Mouse (Mus musculus) forebrain, postnatal 0 days (tissue): ENCODE data around the gene Trim47. TPM values are rescaled to one million over a fixed set of nuclear protein-coding genes. Genes with fewer than 3 reads are reported as not detected.

Source experiments
- ATAC-seq: fragments of 200-750 bp; cut with Nextera tagmentation; 2 replicates; pipeline ENCODE4 v1.8.0; 2017; ENCODE audit warnings: mild to moderate bottlenecking, moderate library complexity
- DNase-seq: peaks from one replicate; pipeline ENCODE4 v3.0.0-alpha.2; 2015
- H3K27ac ChIP-seq: fragments of 300-500 bp; sonication (generic); 2 replicates; pipeline ENCODE4 v1.5.1; 2014; ENCODE audit warnings: low read depth, mild to moderate bottlenecking, antibody characterized with exemption, low read length, moderate library complexity, mixed read lengths
- H3K27me3 ChIP-seq: fragments of 300-500 bp; sonication (generic); 2 replicates; pipeline ENCODE4 v1.6.1; 2014; ENCODE audit warnings: mild to moderate bottlenecking, low read length, mixed read lengths; ENCODE audit not compliant: insufficient read depth
- H3K36me3 ChIP-seq: fragments of 300-500 bp; sonication (generic); 2 replicates; pipeline ENCODE4 v1.6.1; 2014; ENCODE audit warnings: mild to moderate bottlenecking, moderate library complexity; ENCODE audit not compliant: insufficient read depth
- H3K4me1 ChIP-seq: fragments of 300-500 bp; sonication (generic); 2 replicates; pipeline ENCODE4 v1.6.1; 2014; ENCODE audit warnings: antibody characterized with exemption; ENCODE audit not compliant: insufficient read depth
- H3K4me2 ChIP-seq: fragments of 300-500 bp; sonication (generic); 2 replicates; pipeline ENCODE4 v1.6.1; 2014; ENCODE audit warnings: low read depth, mild to moderate bottlenecking, moderate library complexity
- H3K4me3 ChIP-seq: fragments of 300-500 bp; sonication (generic); 2 replicates; pipeline ENCODE4 v1.5.1; 2014; ENCODE audit warnings: low read depth, low read length, mixed read lengths
- H3K9ac ChIP-seq: fragments of 300-500 bp; sonication (generic); 2 replicates; pipeline ENCODE4 v1.6.1; 2014; ENCODE audit warnings: mild to moderate bottlenecking
- H3K9me3 ChIP-seq: fragments of 300-500 bp; sonication (generic); 2 replicates; pipeline ENCODE4 v1.6.1; 2016; ENCODE audit warnings: low read length
- CTCF ChIP-seq: sonication (generic); IDR thresholded peaks from 2 replicates; pipeline ENCODE4 v1.5.1; 2016; ENCODE audit warnings: antibody characterized with exemption, control low read depth, low read depth
- WGBS: fragments of 180-500 bp; shearing (Covaris S2); extraction: QIAGEN DNeasy Blood & Tissue Kit; methylation state at CpG from one replicate; pipeline ENCODE4 v1.1.7; 2014; 5-methylcytosine and 5-hydroxymethylcytosine counted together
- polyA plus RNA-seq: library from polyadenylated mRNA; unstranded; fragments of >200 nt; fragmentation: Nextera tagmentation; extraction: Ambion mirVana; gene quantifications from 2 replicates; pipeline ENCODE4 v1.2.1, GENCODE M21; 2015
- total RNA-seq: library from RNA; depleted of rRNA; stranded (reverse); fragments of >200 nt; gene quantifications from 2 replicates; pipeline ENCODE4 v1.2.3, GENCODE M21; 2014

Gene Trim47
- total and polyA plus RNA-seq, 2 experiments from 2014 or later, result 7.8 to 13.0 TPM

DNA sequence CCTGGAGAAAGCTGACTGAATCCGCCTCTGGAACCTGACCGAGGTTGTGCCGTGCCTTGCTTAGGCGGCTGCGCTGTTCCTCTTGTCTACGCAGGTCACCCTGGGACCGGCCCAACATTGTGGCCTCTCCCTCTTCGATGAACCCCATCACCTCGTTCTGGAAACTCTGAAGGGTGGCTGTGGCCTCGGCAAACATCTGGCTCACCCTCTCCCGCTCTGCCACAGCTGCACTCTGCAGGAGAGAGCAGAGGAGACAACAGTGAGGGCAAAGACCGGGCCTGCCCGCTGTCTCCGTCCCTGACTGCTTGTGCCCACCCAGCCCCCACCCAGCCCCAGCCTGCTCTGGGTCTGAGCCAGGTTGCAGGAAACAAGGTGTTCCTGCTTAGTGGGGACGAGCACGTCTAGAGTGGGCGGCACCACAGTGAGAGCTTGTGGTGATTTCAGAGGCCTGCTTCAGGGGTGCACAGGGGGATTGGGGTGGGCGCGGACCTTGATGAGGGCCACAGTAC, 19.2 kb downstream of the Trim47 start:
- ATAC-seq (no peak), DNase-seq (no peak)
- Histone ChIP-seq H3K27ac (no peak overlapping the region), H3K36me3 (no peaks in the 10 kb centered on the region), H3K27me3 (peaks cover 42% of the 10 kb centered on the region), H3K4me2 (peak overlapping the region; percentile 56), H3K9ac (no peak overlapping the region), H3K9me3 (no peaks in the 10 kb centered on the region), H3K4me1 (no peaks in the 10 kb centered on the region), H3K4me3 (no peak overlapping the region)
- TF ChIP-seq CTCF, result no peak
- WGBS, result 16% methylated on average over 19 of the region's 19 CpGs

DNA sequence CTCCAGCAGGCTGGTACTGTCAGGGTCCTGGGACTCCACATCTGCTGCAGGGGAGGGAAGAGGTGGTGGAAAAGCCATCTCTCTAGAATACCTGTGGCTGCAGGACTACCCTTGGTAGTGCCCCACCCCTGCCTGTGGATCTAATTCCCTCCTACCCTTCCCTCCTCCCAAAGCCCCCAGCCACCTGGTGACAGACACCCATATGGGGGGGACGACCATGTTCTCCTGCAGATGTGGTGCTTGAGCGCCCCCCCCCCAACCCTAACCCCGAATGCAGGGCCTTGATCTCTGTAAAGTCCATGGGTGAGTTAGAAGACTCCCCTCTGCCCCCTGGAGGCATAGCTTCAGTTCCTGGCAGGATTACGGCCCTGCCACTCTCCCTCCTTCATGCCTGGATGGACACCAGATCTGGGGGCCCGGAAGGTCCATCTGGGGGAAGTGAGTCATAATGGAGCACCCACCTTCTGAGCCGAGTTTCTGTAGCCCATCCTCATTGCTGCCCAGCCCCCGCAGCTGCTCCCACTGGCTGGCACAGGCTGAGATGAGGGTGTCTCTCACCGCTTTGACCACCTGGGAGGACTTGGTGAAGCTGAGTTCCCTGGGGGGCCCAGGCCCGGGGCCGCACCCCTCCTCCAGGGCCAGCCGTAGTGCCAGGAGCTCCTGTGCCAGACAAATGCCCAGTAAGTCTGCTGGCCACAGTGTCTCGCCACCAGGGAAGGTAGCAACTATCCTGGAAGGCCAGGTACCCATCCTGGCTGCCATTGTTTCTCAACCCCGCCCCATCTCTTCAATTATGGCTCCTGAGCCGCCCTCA, 19.8 kb downstream of the Trim47 start:
- ATAC-seq, result no peak
- no peak overlapping the region for H3K27ac ChIP-seq
- H3K4me1 ChIP-seq, result no peaks in the 10 kb centered on the region
- TF ChIP-seq CTCF, result peak; percentile 19; the same call in 1 of the 2 replicates
- H3K4me2 ChIP-seq, result no peak overlapping the region; the same call in 1 of the 2 replicates
- H3K9me3 ChIP-seq, result no peaks in the 10 kb centered on the region
- H3K36me3 ChIP-seq, result no peaks in the 10 kb centered on the region
- 20% methylated on average over 13 of the region's 14 CpGs for WGBS
- peaks cover 42% of the 10 kb centered on the region for H3K27me3 ChIP-seq
- H3K9ac ChIP-seq, result no peak overlapping the region
- no peak overlapping the region for H3K4me3 ChIP-seq
- no peak for DNase-seq

DNA sequence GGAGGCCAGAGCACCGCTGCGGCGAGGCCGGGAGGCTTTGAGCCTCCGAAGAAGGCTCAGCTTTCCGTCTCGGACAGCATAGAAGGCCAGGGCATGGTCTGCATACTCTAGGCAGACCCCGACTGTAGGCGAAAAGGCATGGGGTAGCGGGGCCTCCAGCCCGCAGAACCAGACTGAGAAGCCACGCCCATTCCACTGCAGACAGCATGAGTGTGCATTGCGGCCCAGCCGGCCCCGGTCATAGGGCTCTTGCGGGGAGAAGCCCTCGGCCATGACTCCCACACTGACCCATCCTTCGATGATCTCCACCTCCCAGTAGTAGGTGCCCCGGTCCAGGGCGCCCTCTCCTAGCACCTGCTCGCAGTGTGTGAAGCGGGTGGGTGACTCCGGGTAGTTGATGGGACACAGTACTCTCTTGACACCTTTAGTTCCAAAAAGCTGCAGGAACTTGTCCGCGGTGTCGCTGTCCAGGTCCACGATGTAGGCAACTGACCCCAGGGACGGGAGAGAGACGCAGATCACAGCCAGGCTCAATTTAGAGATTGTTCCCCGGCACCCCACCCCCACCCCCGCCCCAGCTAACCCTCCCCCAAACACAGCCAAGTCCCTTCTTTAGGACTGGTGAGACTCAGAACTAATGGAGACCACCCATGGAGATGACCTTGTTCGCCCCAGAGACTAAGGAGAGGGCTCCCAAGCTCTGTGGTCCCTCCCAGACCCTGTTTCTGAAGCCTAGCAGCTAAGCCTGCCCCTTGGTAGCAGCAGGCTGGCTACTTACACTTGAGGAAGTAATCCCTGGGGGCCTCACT, 20.7 kb downstream of the Trim47 start:
- no peak for TF ChIP-seq CTCF
- no peak for DNase-seq
- 34% methylated on average over 32 of the region's 32 CpGs for WGBS
- no peak for ATAC-seq
- Histone ChIP-seq H3K9me3 (no peaks in the 10 kb centered on the region), H3K27ac (no peak overlapping the region), H3K4me3 (no peak overlapping the region), H3K36me3 (no peaks in the 10 kb centered on the region), H3K4me2 (no peak overlapping the region), H3K27me3 (peaks cover 42% of the 10 kb centered on the region), H3K4me1 (no peaks in the 10 kb centered on the region), H3K9ac (no peak overlapping the region)

DNA sequence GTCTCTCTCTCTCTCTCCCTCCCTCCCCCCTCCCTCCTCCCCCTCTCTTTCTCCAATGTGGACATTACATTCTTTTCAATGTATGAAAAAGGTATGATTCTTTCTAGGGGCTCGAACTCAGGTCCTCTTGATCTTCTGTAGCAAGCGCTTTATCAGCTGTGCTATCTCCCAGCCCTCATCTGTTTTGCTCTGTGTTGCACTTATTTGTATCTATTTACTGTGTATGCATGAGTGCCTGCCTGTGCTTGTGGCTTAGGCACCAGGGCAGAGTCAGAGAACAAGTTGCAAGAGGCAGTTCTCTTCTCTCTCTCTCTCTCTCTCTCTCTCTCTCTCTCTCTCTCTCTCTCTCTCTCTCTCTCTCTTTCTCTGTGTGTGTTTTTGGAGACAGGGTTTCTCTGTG, 21.9 kb downstream of the Trim47 start:
- TF ChIP-seq CTCF, result no peak
- H3K27ac ChIP-seq, result no peak overlapping the region
- DNase-seq (no peak), ATAC-seq (no peak)
- H3K9me3 ChIP-seq, result no peaks in the 10 kb centered on the region
- H3K4me2 ChIP-seq, result no peak overlapping the region
- no peaks in the 10 kb centered on the region for H3K36me3 ChIP-seq
- H3K27me3 ChIP-seq, result peaks cover 33% of the 10 kb centered on the region
- 87% methylated on average over 2 of the region's 2 CpGs for WGBS
- no peaks in the 10 kb centered on the region for H3K4me1 ChIP-seq
- H3K4me3 ChIP-seq, result no peak overlapping the region
- H3K9ac ChIP-seq, result no peak overlapping the region

DNA sequence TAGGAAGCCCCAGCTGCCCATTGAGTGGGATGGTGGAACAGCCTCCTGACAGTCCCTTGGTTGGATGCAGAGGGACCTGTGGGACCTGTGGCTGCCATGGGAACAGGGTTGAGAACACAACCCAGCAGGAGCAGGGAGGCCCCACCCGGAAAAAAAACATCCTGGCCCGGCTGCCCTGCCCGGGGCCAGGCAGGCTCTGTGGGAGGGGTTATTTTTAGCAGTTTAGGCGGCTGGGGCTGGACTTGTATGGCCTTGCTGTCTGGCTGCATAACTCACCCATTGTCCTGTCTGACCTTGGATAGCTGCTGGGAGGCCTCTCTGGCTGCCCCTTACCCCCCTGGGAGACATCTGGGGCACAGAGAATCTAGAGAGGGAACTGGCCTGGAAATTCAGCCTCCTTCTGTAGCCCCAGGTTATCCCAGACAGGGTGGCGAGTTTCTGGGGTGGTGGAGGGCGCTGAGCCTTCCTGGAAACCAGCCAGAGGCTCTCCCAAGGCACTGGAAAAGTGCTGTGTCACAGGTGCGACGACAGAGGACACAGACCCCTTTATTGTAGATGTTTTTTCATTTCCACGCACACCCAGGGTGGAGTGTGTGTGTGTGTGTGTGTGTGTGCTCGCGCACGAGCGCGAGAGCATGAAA, 22.9 kb downstream of the Trim47 start:
- Histone ChIP-seq H3K4me3 (no peak overlapping the region), H3K9ac (no peak overlapping the region), H3K9me3 (no peaks in the 10 kb centered on the region), H3K36me3 (no peaks in the 10 kb centered on the region), H3K27ac (0 out of 2 replicates have a peak overlapping the region, but pooled peaks have one; percentile 9), H3K4me1 (no peaks in the 10 kb centered on the region), H3K27me3 (peaks cover 24% of the 10 kb centered on the region; the same call in 1 of the 2 replicates), H3K4me2 (no peak overlapping the region)
- no peak for DNase-seq
- TF ChIP-seq CTCF, result no peak
- ATAC-seq, result no peak
- WGBS, result 37% methylated on average over 14 of the region's 14 CpGs

DNA sequence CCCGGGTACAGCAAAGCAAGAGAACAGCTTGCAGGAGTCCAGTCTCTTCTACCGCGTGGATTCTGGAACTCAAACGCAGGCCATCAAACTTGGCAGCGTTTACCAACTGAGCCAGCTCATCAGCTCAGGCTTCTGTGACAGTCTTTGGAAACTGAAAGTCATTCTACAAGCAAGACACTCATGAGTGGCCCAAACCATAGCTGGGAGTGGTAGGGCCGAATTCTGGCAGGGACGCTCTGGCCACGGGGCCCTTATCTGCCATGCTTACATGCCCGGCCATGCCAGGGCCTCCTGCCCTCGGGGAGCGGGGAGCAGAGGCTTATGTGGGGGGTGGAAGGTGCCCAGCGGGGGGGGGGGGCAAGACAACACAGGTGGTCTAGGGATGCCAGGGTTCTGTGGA, 23.4 kb downstream of the Trim47 start:
- no peaks in the 10 kb centered on the region for H3K36me3 ChIP-seq
- H3K27ac ChIP-seq, result no peak overlapping the region; the same call in 1 of the 2 replicates
- no peaks in the 10 kb centered on the region for H3K4me1 ChIP-seq
- H3K9me3 ChIP-seq, result no peaks in the 10 kb centered on the region
- no peak for ATAC-seq
- no peak for TF ChIP-seq CTCF
- no peak overlapping the region for H3K4me2 ChIP-seq
- WGBS, result 71% methylated on average over 12 of the region's 12 CpGs
- no peak overlapping the region for H3K4me3 ChIP-seq
- H3K27me3 ChIP-seq, result peaks cover 23% of the 10 kb centered on the region; the same call in 1 of the 2 replicates
- H3K9ac ChIP-seq, result no peak overlapping the region
- no peak for DNase-seq
